Mouse (Mus musculus) liver, postnatal 0 days (tissue): ENCODE results near the gene Nr0b2.

ENCODE experiments used
- CTCF ChIP-seq: sonication (generic); IDR thresholded peaks from 2 replicates; pipeline ENCODE4 v1.5.1; 2016; ENCODE audit warnings: antibody characterized with exemption, low read depth
- EP300 ChIP-seq: IDR thresholded peaks from 2 replicates; pipeline ENCODE4 v1.6.1; 2016; ENCODE audit warnings: antibody characterized with exemption, low read depth, mild to moderate bottlenecking

DNA sequence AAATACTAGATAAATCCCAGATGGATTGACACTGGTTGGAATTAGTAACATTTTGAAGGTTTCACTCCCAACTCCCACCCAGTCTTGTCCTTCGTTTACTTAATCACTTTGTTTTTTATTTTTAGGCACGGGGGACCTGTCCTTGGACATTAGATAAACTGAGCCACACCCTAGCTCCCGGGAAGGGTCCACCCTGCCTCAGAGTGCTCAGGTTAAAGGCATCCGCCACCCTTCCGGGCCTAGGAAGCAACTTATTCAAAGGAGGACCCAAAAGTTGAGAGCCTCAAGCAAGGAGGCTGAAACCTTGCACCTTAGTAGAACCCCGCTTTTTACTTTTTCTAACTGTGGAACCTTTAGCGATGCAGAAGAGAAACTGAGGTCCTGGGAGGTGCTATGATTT lies 45.9 kb downstream of the Nr0b2 start:
- TF ChIP-seq CTCF (no peak), EP300 (no peak)
